Mouse (Mus musculus): ENCODE results near the gene Atp6v1a.

GRCm38 (mm10) chr16:44173966-44174530 lies 34.5 kb upstream of the Atp6v1a start:
- TF ChIP-seq CTCF (IDR thresholded peaks at IDR 0.05; ENCODE audit: low read depth, low read length) (no peak), POLR2A (IDR thresholded peaks at IDR 0.05; ENCODE audit: insufficient read depth, low read length) (no peak)

Measured in ES-Bruce4 (cell line).